Mouse (Mus musculus): ENCODE results near the gene Fgf14.

- TF ChIP-seq CTCF (conservative IDR thresholded peaks at IDR 0.05; ENCODE audit: low read length): no peak
- TF ChIP-seq NANOG (IDR thresholded peaks at IDR 0.05; ENCODE audit: borderline replicate concordance, low read length): no peak
- TF ChIP-seq POU5F1 (IDR thresholded peaks at IDR 0.05; ENCODE audit: borderline replicate concordance, low read length): no peak
These were observed 640.2 kb downstream of the Fgf14 start for GRCm38 (mm10) chr14:124036575-124037205.
